Mouse (Mus musculus): ENCODE measurements around the gene Selenok. TPM values are rescaled to one million over a fixed set of nuclear protein-coding genes. Genes with fewer than 3 reads are reported as not detected.

The Selenok gene
- total RNA-seq (2021) = 100 to 1,000 TPM; 117 to 121 TPM

DNA sequence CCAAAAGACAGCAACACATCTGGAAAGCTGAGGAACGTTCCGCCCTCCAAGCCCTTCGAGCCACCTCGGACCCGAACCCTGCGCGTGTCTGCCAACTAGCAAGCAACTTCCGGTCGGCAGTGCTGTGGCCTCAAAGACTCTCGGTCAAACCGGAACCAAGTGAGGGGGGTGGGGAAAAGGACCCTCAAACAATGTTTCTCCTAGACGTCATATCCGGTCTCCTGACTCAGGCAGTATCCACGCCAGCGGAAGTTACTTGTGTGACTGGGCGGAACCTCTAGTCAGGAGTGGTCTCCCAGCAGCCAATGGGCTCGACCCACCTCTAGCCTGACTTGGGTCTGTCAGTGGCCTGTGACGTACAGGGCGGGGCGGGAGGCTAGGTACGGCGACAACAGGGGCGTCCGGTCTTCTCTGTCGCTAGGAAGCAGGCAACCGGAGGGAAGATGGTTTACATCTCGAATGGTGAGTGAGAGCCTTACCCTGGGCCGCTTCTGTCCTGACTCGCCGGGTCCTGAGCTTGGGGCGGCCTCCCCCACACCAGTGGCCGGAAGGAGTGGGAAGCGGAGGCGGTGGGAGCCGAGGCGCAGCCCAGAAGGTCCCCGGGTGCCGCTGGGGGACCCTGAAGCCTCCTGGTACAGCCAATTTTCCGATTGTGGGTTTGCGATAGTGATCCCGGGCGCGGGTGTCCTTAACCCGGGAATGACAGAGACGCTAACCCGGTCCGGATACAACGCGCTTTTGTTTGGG is at the start of gene Selenok:
TSS of gene Selenok (plus strand) at position 234 of the 747 bp plus-strand sequence.
- peak; percentile 92 to 94 for DNase-seq

DNA sequence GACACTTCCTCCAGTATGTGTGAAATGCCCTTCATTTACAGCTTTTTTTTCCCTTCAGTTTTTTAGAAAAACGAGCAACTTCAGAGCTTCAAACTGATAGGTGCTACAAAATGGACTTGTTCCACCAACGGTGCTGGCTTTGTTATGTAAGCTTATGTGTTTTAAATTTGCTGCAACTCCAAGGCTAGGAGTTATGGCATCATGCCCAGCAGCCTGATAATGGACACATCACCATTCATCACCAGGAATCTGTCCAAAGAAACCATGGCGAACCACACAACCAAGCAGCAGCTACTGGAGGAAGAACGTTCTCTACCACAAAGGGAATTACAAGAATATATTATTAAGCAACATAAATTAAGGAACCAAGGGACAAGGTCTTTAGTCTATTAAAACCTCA is 39.1 kb upstream of the Selenok start:
- DNase-seq = no peak

DNA sequence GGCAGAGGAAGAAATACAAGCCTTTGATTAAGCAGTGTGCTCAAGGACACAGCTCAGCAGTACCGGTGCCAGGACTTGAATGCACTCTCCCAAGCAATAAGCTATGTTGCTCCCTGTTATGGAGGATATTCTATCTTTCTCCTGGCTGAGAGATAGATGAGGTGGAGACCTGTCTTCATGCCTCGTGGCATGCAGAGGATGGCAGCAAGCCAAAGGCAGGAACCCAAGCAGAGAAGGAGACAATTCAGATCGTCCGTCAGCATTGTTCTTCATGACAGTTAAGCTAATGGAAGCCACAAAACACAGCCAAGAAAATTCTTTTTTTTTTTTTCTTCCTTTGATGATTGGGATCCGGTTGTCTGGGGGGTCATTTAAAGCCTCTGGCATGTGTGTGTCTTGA is 32.6 kb upstream of the Selenok start:
- no peak for DNase-seq

DNA sequence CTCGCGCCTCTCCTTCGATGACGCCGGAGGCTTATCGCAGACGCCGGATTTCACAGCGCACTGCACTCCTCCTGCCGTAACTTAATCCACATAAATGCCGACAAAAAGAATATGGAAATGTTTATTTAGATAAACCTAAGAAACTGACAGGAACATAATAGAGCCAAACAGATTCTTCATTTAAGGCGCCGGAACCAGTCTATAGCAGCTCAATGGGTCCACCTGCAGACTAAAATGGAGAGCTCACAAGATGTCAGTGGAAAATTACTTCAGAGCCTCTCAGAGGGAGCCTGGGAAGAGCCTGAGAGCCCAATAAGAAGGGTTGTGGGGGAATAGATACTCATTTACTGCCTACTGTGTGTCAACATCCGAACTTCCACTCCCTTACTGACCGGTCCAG is 30.6 kb upstream of the Selenok start:
- peak in 1 of 2 experiments; percentile 16 for DNase-seq

DNA sequence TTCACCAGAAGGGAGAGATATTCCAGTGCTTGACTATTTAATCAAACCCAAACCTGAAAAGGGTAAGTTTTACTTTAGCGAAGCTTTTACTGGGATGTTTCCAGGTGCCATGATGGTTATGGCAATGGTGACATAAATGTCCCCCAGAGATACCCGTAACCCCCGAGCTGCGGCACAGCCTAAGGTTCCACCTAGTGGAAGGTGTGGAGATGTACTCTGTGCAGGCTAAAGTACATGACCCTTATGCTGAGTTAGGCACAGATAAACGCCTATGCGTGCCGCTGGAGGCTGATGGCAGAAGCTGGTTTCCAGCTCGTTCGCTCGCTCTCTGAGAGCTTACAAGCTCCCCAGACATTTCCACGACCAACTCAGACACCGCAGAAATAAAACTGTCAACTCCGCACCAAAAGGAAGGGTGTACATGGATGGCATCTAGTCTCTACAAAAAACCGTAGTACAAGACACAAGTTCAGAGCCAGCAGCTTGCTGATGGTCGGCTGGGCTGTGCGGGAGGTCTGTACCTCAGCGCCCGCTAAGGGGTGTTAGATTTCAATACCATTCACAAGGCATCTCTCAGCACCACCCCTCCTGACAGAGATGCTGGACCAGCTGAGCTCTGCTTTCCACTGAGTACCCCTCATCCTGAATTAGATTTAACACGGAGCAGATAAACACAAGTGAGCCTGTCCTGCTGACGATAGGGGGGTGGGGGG is 28.4 kb upstream of the Selenok start:
- DNase-seq = no peak

DNA sequence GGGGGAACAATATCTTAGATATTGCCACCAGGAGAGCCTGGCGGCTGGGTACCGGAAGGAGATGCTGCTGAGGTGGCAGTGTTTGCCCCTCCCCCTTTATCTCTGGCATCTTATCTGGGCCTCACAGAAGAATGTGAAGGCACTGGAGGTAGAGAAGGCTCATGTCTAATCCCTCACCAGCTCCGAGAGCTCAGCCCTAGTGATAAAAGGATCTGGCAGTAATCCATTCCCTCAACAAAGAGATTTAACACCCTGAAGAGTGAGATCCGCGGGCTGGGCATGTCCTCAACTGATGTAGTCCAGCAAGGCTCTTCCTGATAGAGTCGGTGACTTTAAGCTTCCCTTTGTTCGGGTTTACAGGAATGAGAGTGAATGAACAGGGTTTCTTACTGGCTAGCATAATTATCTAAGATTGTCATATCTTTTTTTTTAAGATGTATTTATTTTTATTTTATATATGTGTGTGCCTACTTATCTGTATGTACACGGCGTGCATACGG is 27.7 kb upstream of the Selenok start:
- DNase-seq = no peak

DNA sequence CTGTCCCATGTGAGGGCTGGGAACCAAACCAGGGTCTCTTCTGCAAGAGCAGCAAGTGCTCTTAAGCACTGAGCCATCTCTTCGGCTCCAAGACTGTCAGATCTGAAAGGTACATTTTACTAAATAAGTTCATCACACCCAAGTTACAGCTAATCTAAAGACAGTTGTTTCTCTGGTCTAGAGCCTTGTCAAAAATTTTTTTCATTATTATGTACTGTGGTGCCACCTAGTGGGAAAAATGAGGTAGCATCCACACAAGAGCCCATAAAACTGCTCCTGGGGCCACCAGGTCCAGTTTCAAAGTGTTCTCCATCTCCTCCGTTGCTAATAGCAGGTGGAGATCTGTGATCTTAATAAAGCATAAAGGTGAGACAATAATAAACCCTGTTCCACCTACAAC is 27.2 kb upstream of the Selenok start:
- peak; percentile 33 to 35 for DNase-seq

DNA sequence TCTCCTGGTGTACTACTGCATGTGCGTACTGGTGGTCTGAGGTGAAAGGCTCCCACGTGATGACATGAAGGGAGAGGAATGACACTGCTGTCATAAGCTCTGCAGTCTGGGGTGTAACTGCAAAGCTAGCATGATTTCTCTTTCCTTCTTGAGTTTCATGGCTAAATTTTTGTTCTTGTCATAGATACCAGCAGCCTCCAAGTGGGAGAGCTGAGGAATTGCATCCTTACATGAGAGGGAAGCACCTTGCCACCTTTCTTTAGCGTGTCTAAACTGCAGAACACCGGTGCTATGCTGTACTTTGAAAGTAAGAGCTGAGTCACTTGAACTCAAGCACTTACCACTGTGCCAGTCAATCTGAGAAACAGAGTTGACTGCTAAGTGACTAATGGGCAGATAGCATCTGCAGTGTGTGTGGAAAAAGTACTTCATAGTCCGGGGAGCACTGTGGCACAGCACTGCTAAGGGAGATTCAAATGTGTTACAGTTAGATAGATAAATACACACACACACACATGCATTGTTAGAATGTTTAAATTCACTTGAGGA is 21.3 kb upstream of the Selenok start:
- DNase-seq = no peak

DNA sequence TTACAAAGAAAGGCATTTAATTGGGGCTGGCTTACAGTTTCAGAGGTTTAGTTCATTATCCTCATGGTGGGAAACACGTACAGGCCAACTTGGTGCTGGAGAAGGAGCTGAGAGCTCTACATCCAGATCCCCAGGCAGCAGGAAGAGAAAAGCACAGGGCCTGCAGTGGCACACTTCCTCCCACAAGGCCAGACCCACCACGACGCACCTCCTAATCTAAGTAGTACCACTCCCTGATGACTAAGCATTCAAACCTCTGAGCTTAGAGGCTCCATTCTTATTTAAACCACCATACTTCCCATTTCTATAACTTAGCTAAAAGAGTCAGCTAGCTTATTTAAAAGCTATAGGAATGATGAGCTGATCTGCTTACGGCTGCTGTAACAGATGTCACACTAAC is 17.3 kb upstream of the Selenok start:
- DNase-seq = no peak

DNA sequence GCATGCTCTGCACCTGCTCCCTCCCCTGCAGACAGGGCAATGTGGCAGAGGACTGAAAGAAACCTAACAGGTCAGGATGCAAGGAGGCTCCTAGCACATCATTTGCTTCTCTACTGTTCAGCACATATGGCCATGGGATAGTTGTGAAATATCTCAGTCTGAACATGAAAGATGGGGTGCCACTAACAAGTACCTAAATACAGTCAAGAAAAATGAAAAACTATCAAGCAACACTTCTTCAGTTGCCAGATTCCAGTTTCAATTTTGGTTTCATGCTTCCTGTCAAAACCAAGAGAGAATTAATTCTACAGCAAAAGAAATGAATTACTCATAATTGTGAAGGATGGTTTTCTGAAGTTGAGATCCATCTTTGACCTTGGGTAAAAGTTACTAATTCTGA is 10.7 kb upstream of the Selenok start:
- DNase-seq = no peak

DNA sequence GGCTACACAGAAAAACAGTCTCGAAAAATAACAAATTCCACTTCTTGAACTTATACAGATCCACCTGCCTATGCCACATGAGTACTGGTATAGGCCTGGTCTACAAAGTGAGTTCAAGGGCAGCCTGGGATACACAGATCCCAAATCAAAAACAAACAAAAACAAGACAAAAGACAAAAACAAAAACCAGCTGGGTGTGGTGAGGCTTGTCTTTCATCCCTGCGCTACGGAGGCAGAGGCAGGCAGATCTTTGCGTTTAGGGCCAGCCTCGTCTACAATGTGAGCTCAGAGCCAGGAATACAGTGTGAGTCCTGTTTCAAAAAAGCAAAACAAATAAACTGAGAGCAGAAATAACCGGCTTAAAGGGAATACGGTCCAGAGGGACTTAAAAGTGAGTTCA is 497 bp upstream of the Selenok start:
- DNase-seq = no peak

DNA sequence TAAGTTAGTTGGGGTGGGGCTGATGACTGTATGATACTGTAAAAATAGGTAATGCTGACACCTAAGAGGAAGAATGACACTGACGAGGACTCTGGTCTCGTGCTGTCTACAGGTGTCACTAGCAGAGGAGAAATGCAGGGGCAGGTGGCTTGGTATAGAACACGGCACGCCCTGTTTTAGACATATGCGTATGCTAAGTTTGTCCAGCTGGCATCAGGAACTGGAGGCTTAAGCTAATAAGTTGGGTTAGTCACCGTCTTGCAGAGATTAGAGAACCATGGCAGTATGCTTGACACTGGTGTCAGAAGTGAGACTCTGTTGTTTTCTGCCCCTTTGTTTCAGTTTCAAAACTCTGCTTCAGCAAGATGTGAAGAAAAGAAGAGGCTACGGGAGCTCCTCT is 3.3 kb downstream of the Selenok start:
- no peak for DNase-seq

DNA sequence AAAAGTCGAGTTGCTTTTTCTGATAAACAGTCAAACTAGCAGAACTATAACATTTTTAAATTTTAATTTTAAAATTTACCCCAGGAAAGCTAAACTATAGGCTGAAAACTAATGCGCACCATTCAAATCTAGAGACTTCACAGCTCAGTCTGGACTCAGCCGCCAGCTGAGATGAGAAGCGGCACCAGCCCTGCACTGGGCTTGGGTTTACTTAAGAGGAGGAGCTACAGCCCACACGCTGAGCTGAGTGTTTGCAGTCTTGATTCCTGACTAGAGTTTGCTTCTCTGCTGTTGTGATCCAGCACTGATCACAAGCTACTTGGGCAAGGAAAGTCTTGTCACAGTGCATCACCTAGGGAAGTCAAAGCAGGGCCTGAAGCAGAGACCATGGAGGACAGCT is 3.9 kb downstream of the Selenok start:
- no peak for DNase-seq

DNA sequence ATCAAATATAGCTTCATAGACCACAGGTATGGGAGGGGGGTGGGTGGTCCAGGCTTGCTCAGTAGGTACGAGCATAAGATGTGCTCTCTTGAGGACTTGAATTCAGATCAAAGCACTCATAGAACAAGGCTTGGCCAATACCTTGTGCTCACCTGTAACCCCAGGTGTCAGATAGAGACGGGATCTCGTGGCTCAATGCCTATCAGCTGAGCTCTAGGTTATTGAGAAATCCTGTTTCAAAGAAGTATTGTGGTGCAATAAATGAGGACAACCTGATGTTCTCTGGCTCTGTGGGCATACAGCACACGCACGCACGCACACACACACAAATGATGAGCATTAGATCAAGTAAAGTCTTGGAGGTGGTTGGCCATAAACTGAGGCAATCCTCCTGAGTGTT is 8.8 kb downstream of the Selenok start:
- no peak for DNase-seq

DNA sequence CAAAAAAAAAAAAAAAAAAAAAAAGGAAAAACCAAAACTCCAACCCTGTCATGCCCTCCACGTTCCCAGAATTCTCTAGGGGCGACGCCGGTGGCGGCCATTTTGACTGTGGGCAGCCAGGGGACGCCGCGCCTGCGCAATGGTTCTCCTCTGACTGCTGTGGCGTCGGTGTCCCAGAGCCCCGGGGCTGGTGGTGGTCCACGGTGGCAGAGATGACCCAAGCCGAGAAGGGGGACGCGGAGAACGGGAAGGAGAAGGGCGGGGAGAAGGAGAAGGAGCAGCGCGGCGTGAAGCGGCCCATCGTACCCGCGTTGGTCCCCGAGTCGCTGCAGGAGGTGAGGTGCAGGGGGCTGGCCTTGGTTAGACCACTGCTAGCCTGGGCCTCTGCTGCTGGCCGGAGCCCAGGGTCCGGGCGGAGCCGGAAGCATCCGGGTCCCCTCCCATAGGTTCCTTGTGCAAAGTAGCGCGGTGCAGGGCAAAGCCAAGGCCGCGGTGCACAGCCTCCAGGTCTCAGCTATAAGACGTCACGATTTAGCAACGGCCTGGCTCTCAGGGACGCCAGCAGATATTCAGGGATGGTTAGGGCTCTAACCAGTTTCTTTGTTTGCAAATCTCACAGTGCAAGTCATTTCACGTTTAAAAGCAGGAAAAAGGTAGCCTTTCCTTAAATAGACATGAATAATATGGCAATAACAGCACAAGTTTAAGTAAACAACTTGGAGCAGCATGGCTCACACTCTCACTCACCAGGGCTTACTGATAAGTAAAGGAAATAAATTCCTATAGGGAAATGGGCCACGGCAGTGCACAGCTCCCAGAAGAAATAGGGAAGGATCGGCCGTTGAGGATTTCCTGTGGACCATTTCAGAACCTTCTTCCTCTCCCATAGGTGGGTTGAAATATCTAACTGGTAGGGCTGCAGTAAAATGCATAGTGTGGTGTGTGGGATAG is 10.4 kb downstream of the Selenok start, which contains the start of gene Actr8:
TSS of gene Actr8 (plus strand) at position 84 of the 951 bp plus-strand sequence.
- peak; percentile 93 for DNase-seq

DNA sequence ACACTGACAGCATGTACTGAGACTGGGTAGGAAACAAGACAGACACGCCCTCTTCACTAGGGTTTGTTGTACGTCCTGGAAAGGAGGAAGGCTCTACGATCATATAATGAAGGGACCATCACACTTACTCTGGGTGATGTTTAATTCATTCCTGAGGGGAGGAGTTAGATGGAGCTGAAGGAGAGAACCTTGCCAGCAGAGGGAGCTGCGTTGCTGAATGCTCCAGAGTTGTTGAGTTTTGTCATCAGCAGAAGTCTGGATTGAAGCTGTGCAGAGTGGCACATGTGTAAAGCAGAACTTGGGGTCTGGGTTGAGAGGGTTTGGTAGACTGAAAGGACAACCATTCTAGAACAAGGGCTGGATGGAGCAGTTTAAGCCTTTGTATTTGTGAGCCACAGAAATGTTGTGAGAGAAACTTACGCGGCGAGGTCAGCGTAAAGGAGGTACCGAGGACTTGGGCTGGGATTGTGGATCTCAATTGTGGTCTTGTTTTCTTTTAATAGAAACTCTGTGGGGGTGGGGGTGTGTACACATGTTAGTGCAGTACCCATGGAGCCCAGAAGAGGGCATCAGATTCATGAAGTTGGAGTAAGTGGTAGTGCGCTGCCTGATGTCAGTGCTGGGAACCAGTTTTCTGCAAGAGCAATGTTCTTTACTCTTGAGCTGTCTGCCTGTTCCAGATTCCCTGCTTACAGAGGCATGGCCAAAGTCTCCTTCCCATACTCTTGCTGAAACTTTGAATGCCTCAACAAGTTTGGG is 12.5 kb downstream of the Selenok start:
- no peak for DNase-seq

DNA sequence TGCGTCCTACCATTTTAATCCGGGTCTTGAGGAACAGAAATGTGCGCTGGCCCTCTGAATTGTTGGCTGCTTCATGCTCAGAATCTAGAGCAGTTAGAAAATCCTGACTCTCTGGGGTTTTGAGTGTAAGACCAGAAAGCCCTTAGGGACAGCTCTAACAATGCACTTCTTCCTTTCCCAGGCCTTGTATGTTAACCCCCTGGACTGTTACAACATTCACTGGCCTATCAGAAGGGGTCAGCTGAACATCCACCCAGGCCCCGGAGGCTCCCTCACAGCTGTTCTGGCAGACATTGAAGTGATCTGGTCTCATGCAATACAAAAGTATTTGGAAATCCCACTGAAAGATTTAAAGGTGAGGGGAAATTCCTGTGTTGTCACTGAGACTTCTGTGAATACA is 18.0 kb downstream of the Selenok start:
- no peak for DNase-seq

DNA sequence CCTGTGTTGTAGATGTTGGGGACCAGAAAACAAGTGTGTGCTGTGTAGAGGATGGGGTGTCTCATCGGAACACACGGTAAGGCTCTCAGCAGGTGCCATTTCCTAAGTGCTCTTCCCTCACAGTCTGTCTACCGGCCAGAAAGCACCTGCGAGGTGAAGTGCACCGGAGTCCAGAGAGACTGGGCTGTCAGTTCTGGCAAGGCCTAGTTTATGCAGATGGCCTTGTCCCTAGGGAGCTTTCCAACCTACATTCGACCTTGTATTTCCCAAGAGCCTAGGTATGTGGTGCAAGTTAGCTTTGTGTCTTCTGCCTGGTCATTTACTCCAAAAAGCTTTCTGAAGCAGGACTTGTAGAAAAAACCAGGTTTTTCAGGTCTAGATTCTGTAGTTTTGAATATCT is 19.2 kb downstream of the Selenok start:
- no peak for DNase-seq

DNA sequence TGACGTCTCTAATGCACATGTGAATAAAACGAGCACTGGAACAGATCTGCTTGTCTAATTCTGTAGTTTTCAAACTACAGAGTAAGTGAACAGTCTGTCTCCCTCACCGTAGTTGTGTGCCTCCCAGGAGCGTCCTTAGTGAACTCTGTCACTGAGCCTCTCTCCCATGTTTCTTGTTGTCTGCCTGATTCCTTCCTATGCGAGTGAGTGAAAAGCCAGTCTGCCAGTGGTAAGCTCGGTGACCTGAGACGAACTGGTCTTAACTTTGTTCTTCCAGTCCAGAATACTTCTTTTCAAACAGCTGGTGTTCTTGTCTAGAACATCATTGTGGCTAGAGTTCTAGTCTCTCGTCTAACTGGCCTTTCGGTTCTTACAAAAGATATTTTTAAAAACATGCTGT is 19.6 kb downstream of the Selenok start:
- DNase-seq = no peak

DNA sequence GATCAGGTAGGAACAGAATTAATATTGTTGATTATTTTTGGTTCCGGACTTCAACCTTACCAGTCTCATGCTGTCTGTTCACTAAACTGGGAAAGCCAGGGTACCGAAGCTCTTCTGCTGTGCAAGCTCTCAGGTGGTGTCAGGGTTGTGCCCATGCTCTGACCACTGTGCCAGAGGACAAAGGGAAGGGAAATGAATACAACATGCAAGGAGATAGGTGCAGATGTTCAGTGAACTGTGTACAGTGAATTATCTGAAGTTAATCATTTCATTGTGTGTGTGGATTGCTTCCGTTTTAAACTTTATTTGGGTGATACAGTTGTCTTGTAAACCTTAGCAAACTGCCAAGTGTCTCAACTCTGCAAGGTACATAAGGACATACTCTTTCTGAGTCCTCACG is 20.2 kb downstream of the Selenok start:
- no peak for DNase-seq

DNA sequence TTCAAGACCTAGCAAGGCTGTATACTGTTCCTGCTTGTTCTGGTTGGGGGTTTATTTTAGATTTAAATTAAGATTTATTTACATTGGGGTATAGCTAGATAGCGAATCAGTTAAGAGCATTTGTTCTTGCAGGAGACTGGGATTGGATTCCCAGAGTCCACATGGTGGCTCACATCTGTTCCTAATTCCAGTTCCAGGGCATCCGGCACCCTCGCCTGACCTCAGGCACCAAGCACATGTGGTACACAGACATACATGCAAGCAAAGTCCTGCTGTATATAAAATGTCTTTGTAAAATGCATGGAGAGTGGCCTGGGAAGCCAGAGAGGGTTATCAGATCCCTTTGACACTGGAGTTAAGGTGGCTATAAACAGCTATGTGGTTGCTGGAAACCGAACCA is 26.9 kb downstream of the Selenok start:
- no peak for DNase-seq

All from layer of hippocampus, postnatal 36 days (tissue).